Mouse (Mus musculus): ENCODE measurements around the gene Zfp180. TPM values are rescaled to one million over a fixed set of nuclear protein-coding genes. Genes with fewer than 3 reads are reported as not detected.
"Not testable (repeated sequence)": the region's sequence is repeated elsewhere in the genome, so short reads cannot be mapped to it uniquely, and the experiment has no call there.

Zfp180 gene
- 31.6 and 33.4 TPM in 2 replicates for polyA plus RNA-seq (2015; fragmentation: Nextera tagmentation; extraction: Ambion mirVana)

GRCm38 (mm10) chr7:24081634-24082431, at the start of gene Zfp180:
Gene Zfp180, plus strand, starts transcription at chr7:24081924.
- Histone ChIP-seq H3K27ac (replicated peaks) (peak within 1 kb of the TSS; percentile 87), H3K4me1 (peaks cover 27% of the 10 kb centered on the region), H3K9me3 (replicated peaks) (peaks cover 7% of the 10 kb centered on the region; the same call in 1 of the 2 replicates), H3K4me3 (replicated peaks) (peak within 1 kb of the TSS; percentile 95), H3K36me3 (peaks cover 15% of the 10 kb centered on the region), H3K9ac (replicated peaks) (peak within 1 kb of the TSS; percentile 83), H3K27me3 (replicated peaks) (no peaks in the 10 kb centered on the region), H3K4me2 (peak within 1 kb of the TSS; percentile 89)
- WGBS, result 17% methylated on average over 44 of the region's 44 CpGs
- ATAC-seq (ENCODE audit: low FRiP score), result peak; percentile 97

GRCm38 (mm10) chr7:24052660-24053304, 28.9 kb upstream of the Zfp180 start, which contains the start of gene Vmn1r183:
Gene Vmn1r183, plus strand, starts transcription at chr7:24053254.
- H3K27me3 ChIP-seq (replicated peaks), result no peaks in the 10 kb centered on the region
- 79% methylated on average over 4 of the region's 4 CpGs for WGBS
- no peaks in the 10 kb centered on the region for H3K4me1 ChIP-seq
- H3K27ac ChIP-seq (replicated peaks), result no peak within 1 kb of the TSS
- H3K4me3 ChIP-seq (replicated peaks), result no peak within 1 kb of the TSS
- H3K9ac ChIP-seq (replicated peaks), result no peak within 1 kb of the TSS
- 0 out of 2 replicates have a peak, but pooled peaks cover 3% of the 10 kb centered on the region for H3K9me3 ChIP-seq (replicated peaks)
- no peak for ATAC-seq (ENCODE audit: low FRiP score)
- no peak within 1 kb of the TSS for H3K4me2 ChIP-seq
- H3K36me3 ChIP-seq, result no peaks in the 10 kb centered on the region

- H3K4me2 ChIP-seq; ATAC-seq (ENCODE audit: low FRiP score); H3K27me3 ChIP-seq (replicated peaks); H3K9me3 ChIP-seq (replicated peaks); H3K36me3 ChIP-seq; H3K27ac ChIP-seq (replicated peaks); H3K4me1 ChIP-seq; H3K4me3 ChIP-seq (replicated peaks); H3K9ac ChIP-seq (replicated peaks): not testable (repeated sequence)
- WGBS, result 40% methylated on average over 1 of the region's 1 CpGs
Measured at GRCm38 (mm10) chr7:24074424-24074823, 7.3 kb upstream of the Zfp180 start.

GRCm38 (mm10) chr7:24082457-24083235, 922 bp downstream of the Zfp180 start:
- ATAC-seq (ENCODE audit: low FRiP score), result peak; percentile 6; the same call in 1 of the 2 replicates

GRCm38 (mm10) chr7:24086871-24087270, 5.1 kb downstream of the Zfp180 start:
- Histone ChIP-seq H3K27ac (replicated peaks) (no peak overlapping the region), H3K36me3 (peaks cover 37% of the 10 kb centered on the region), H3K4me2 (no peak overlapping the region), H3K9ac (replicated peaks) (no peak overlapping the region), H3K4me1 (peaks cover 24% of the 10 kb centered on the region), H3K9me3 (replicated peaks) (peaks cover 12% of the 10 kb centered on the region; the same call in 1 of the 2 replicates), H3K4me3 (replicated peaks) (no peak overlapping the region), H3K27me3 (replicated peaks) (no peaks in the 10 kb centered on the region)
- no peak for ATAC-seq (ENCODE audit: low FRiP score)
- WGBS, result 98% methylated on average over 4 of the region's 4 CpGs

More at GRCm38 (mm10) chr7:24082457-24083235, 922 bp downstream of the Zfp180 start:
- Histone ChIP-seq H3K36me3 (peaks cover 23% of the 10 kb centered on the region), H3K9me3 (replicated peaks) (peaks cover 14% of the 10 kb centered on the region; the same call in 1 of the 2 replicates), H3K27ac (replicated peaks) (peak overlapping the region; percentile 87), H3K9ac (replicated peaks) (peak overlapping the region; percentile 83), H3K27me3 (replicated peaks) (no peaks in the 10 kb centered on the region), H3K4me1 (peaks cover 27% of the 10 kb centered on the region), H3K4me2 (peak overlapping the region; percentile 89), H3K4me3 (replicated peaks) (peak overlapping the region; percentile 95)
- WGBS, result 58% methylated on average over 15 of the region's 15 CpGs

- 98% methylated on average over 12 of the region's 12 CpGs for WGBS
- H3K36me3 ChIP-seq, result peaks cover 41% of the 10 kb centered on the region
- no peak overlapping the region for H3K4me2 ChIP-seq
Measured at GRCm38 (mm10) chr7:24087485-24088125, 5.9 kb downstream of the Zfp180 start.

GRCm38 (mm10) chr7:24104403-24104802, 22.7 kb downstream of the Zfp180 start:
- Histone ChIP-seq H3K36me3 (peaks cover 98% of the 10 kb centered on the region), H3K9me3 (replicated peaks) (peaks cover 72% of the 10 kb centered on the region), H3K4me3 (replicated peaks) (no peak overlapping the region), H3K9ac (replicated peaks) (no peak overlapping the region), H3K4me1 (no peaks in the 10 kb centered on the region), H3K27ac (replicated peaks) (no peak overlapping the region), H3K4me2 (no peak overlapping the region), H3K27me3 (replicated peaks) (no peaks in the 10 kb centered on the region)
- WGBS, result 97% methylated on average over 9 of the region's 9 CpGs
- ATAC-seq (ENCODE audit: low FRiP score), result no peak

More at GRCm38 (mm10) chr7:24087485-24088125, 5.9 kb downstream of the Zfp180 start:
- Histone ChIP-seq H3K27ac (replicated peaks) (no peak overlapping the region), H3K27me3 (replicated peaks) (no peaks in the 10 kb centered on the region), H3K4me1 (peaks cover 20% of the 10 kb centered on the region), H3K4me3 (replicated peaks) (no peak overlapping the region), H3K9ac (replicated peaks) (no peak overlapping the region), H3K9me3 (replicated peaks) (peaks cover 11% of the 10 kb centered on the region; the same call in 1 of the 2 replicates)
- ATAC-seq (ENCODE audit: low FRiP score), result no peak

GRCm38 (mm10) chr7:24105144-24105703, 23.5 kb downstream of the Zfp180 start:
- Histone ChIP-seq H3K4me2 (no peak overlapping the region), H3K36me3 (peaks cover 90% of the 10 kb centered on the region), H3K27ac (replicated peaks) (no peak overlapping the region), H3K4me1 (no peaks in the 10 kb centered on the region), H3K27me3 (replicated peaks) (no peaks in the 10 kb centered on the region), H3K9me3 (replicated peaks) (peaks cover 72% of the 10 kb centered on the region), H3K4me3 (replicated peaks) (no peak overlapping the region), H3K9ac (replicated peaks) (no peak overlapping the region)
- ATAC-seq (ENCODE audit: low FRiP score), result no peak
- 97% methylated on average over 18 of the region's 18 CpGs for WGBS

- H3K9ac ChIP-seq (replicated peaks), result no peak overlapping the region
- no peaks in the 10 kb centered on the region for H3K27me3 ChIP-seq (replicated peaks)
- no peak for ATAC-seq (ENCODE audit: low FRiP score)
- H3K36me3 ChIP-seq, result peaks cover 34% of the 10 kb centered on the region
- H3K4me2 ChIP-seq, result no peak overlapping the region
- no peak overlapping the region for H3K27ac ChIP-seq (replicated peaks)
- H3K4me1 ChIP-seq, result peaks cover 6% of the 10 kb centered on the region
- H3K4me3 ChIP-seq (replicated peaks), result no peak overlapping the region
- H3K9me3 ChIP-seq (replicated peaks), result peaks cover 28% of the 10 kb centered on the region
- 97% methylated on average over 7 of the region's 7 CpGs for WGBS
Measured at GRCm38 (mm10) chr7:24110839-24111238, 29.1 kb downstream of the Zfp180 start.

GRCm38 (mm10) chr7:24111772-24112155, 30.0 kb downstream of the Zfp180 start:
- WGBS, result 5% methylated on average over 9 of the region's 9 CpGs
- peak overlapping the region; percentile 82 for H3K4me2 ChIP-seq
- H3K4me1 ChIP-seq, result peaks cover 6% of the 10 kb centered on the region
- H3K9ac ChIP-seq (replicated peaks), result 0 out of 2 replicates have a peak overlapping the region, but pooled peaks have one; percentile 43
- ATAC-seq (ENCODE audit: low FRiP score), result peak; percentile 76
- H3K27me3 ChIP-seq (replicated peaks), result no peaks in the 10 kb centered on the region
- peak overlapping the region; percentile 73 for H3K27ac ChIP-seq (replicated peaks)
- peak overlapping the region; percentile 74 for H3K4me3 ChIP-seq (replicated peaks)
- peaks cover 19% of the 10 kb centered on the region for H3K9me3 ChIP-seq (replicated peaks)
- peaks cover 25% of the 10 kb centered on the region for H3K36me3 ChIP-seq

Measured in neural tube, embryonic 15.5 days (tissue).